Mouse (Mus musculus) MEL (cell line): ENCODE results near the gene Cpm. TPM values are rescaled to one million over a fixed set of nuclear protein-coding genes. Genes with fewer than 3 reads are reported as not detected.

Experiments used
- DNase-seq: peaks from one replicate; pipeline ENCODE4 v3.0.0; 2011; ENCODE audit warnings: low read depth, low spot score
- H3K27ac ChIP-seq: 2 replicates; pipeline ENCODE4 v1.5.1; 2012; ENCODE audit warnings: low read depth, mild to moderate bottlenecking, control low read depth, low read length, moderate library complexity; ENCODE audit not compliant: control insufficient read depth
- H3K27me3 ChIP-seq, 2 experiments: fragments of 150-350 bp in 1 of 2; sonication (generic) in 1 of 2; 2 replicates each; pipeline ENCODE4 v1.6.1; 2012; ENCODE audit warnings: low read length in 2 of 2, mild to moderate bottlenecking in 2 of 2, improper control_type of control experiment in 1 of 2, moderate library complexity in 1 of 2; ENCODE audit not compliant: insufficient read depth in 2 of 2, control insufficient read depth in 1 of 2
- H3K36me3 ChIP-seq, 2 experiments: 2 replicates each; pipeline ENCODE4 v1.6.1; 2012 to 2014; ENCODE audit warnings: low read length in 2 of 2, improper control_type of control experiment in 1 of 2, inconsistent platforms in 1 of 2, mild to moderate bottlenecking in 1 of 2; ENCODE audit not compliant: insufficient read depth in 2 of 2, control insufficient read depth in 1 of 2
- H3K4me1 ChIP-seq, 2 experiments: fragments of 150-350 bp in 1 of 2; sonication (generic) in 1 of 2; 2 replicates each; pipeline ENCODE4 v1.6.1; 2012; ENCODE audit warnings: low read length in 2 of 2, improper control_type of control experiment in 1 of 2, mild to moderate bottlenecking in 1 of 2; ENCODE audit not compliant: insufficient read depth in 2 of 2, control insufficient read depth in 1 of 2
- H3K4me3 ChIP-seq, 2 experiments: fragments of 150-350 bp in 1 of 2; sonication (generic) in 1 of 2; 2 replicates each; pipeline ENCODE4 v1.5.1; 2012; ENCODE audit warnings: low read depth in 2 of 2, low read length in 2 of 2, mild to moderate bottlenecking in 2 of 2, moderate library complexity in 2 of 2, control low read depth in 1 of 2, improper control_type of control experiment in 1 of 2; ENCODE audit not compliant: control insufficient read depth in 1 of 2, insufficient read depth in 1 of 2
- H3K79me2 ChIP-seq: 2 replicates; pipeline ENCODE4 v1.6.1; 2012; ENCODE audit warnings: mild to moderate bottlenecking, low read length, moderate library complexity; ENCODE audit not compliant: control insufficient read depth, poor library complexity, insufficient read depth
- H3K9ac ChIP-seq: 2 replicates; pipeline ENCODE4 v1.6.1; 2012; ENCODE audit warnings: low read depth, mild to moderate bottlenecking, control low read depth, low read length, moderate library complexity; ENCODE audit not compliant: control insufficient read depth, poor library complexity, severe bottlenecking
- H3K9me3 ChIP-seq: fragments of 150-350 bp; sonication (generic); replicated peaks from 2 replicates; pipeline ENCODE4 v1.6.1; 2012; ENCODE audit warnings: mild to moderate bottlenecking, low read length, improper control_type of control experiment, moderate library complexity; ENCODE audit not compliant: insufficient read depth
- CTCF ChIP-seq, 3 experiments: IDR thresholded peaks in 2 of 3; conservative IDR thresholded peaks in 1 of 3; 2 replicates each; pipeline ENCODE4 v1.5.1; 2011 to 2012; ENCODE audit warnings: low read length in 3 of 3, low read depth in 2 of 3, mild to moderate bottlenecking in 2 of 3, improper control_type of control experiment in 1 of 3, inconsistent platforms in 1 of 3, mixed read lengths in 1 of 3, moderate library complexity in 1 of 3; ENCODE audit not compliant: control insufficient read depth in 1 of 3, insufficient read depth in 1 of 3, poor library complexity in 1 of 3, severe bottlenecking in 1 of 3
- ELF1 ChIP-seq: IDR thresholded peaks from 2 replicates; pipeline ENCODE4 v1.6.1; 2014; ENCODE audit warnings: low read depth, mild to moderate bottlenecking, inconsistent platforms, low read length, improper control_type of control experiment, moderate library complexity
- EP300 ChIP-seq, 2 experiments: IDR thresholded peaks; 2 replicates each; pipeline ENCODE4 v1.6.1; 2011; ENCODE audit warnings: improper control_type of control experiment in 2 of 2, low read length in 2 of 2, low read depth in 1 of 2, mild to moderate bottlenecking in 1 of 2
- GABPA ChIP-seq: IDR thresholded peaks from 2 replicates; pipeline ENCODE4 v1.6.1; 2012; ENCODE audit warnings: low read depth, mild to moderate bottlenecking, inconsistent platforms, low read length, improper control_type of control experiment, moderate library complexity
- HCFC1 ChIP-seq: IDR thresholded peaks from 2 replicates; pipeline ENCODE4 v1.6.1; 2012; ENCODE audit warnings: low read depth, mild to moderate bottlenecking, inconsistent platforms, low read length, improper control_type of control experiment, moderate library complexity
- MAZ ChIP-seq: IDR thresholded peaks from 2 replicates; pipeline ENCODE4 v1.6.1; 2012; ENCODE audit warnings: low read depth, mild to moderate bottlenecking, inconsistent platforms, low read length, improper control_type of control experiment
- MEF2A ChIP-seq: IDR thresholded peaks from 2 replicates; pipeline ENCODE4 v1.6.1; 2014; ENCODE audit warnings: low read depth, mild to moderate bottlenecking, inconsistent platforms, low read length, improper control_type of control experiment; ENCODE audit not compliant: poor library complexity, insufficient replicate concordance, severe bottlenecking; ENCODE audit errors: extremely low read depth
- MYB ChIP-seq: IDR thresholded peaks from 2 replicates; pipeline ENCODE4 v1.6.1; 2011; ENCODE audit warnings: mild to moderate bottlenecking, low read depth, low read length, improper control_type of control experiment
- MYC ChIP-seq: IDR thresholded peaks from 2 replicates; pipeline ENCODE4 v1.6.1; 2011; ENCODE audit warnings: low read depth, mild to moderate bottlenecking, low read length, improper control_type of control experiment, moderate library complexity
- NELFE ChIP-seq: IDR thresholded peaks from 2 replicates; pipeline ENCODE4 v1.6.1; 2011; ENCODE audit warnings: low read depth, low read length, improper control_type of control experiment
- NRF1 ChIP-seq: IDR thresholded peaks from 2 replicates; pipeline ENCODE4 v1.6.1; 2014; ENCODE audit warnings: low read depth, mild to moderate bottlenecking, inconsistent platforms, low read length, improper control_type of control experiment, moderate library complexity; ENCODE audit not compliant: poor library complexity, insufficient read depth, severe bottlenecking
- POLR2AphosphoS2 ChIP-seq: IDR thresholded peaks from 2 replicates; pipeline ENCODE4 v1.6.1; 2011; ENCODE audit warnings: low read length, improper control_type of control experiment
- RAD21 ChIP-seq: IDR thresholded peaks from 2 replicates; pipeline ENCODE4 v1.6.1; 2011; ENCODE audit warnings: mild to moderate bottlenecking, low read depth, low read length, improper control_type of control experiment
- SIN3A ChIP-seq: IDR thresholded peaks from 2 replicates; pipeline ENCODE4 v1.6.1; 2012; ENCODE audit warnings: low read length, improper control_type of control experiment, inconsistent platforms
- SMC3 ChIP-seq: IDR thresholded peaks from 2 replicates; pipeline ENCODE4 v1.6.1; 2011; ENCODE audit warnings: low read depth, low read length, improper control_type of control experiment
- TAL1 ChIP-seq: IDR thresholded peaks from 2 replicates; pipeline ENCODE4 v1.6.1; 2012; ENCODE audit warnings: mild to moderate bottlenecking, inconsistent platforms, low read length, moderate library complexity, mixed read lengths
- UBTF ChIP-seq: IDR thresholded peaks from 2 replicates; pipeline ENCODE4 v1.6.1; 2012; ENCODE audit warnings: low read depth, mild to moderate bottlenecking, inconsistent platforms, low read length, improper control_type of control experiment, moderate library complexity, borderline replicate concordance; ENCODE audit not compliant: insufficient read depth
- ZC3H11A ChIP-seq: IDR thresholded peaks from 2 replicates; pipeline ENCODE4 v1.6.1; 2012; ENCODE audit warnings: low read depth, mild to moderate bottlenecking, inconsistent platforms, low read length, improper control_type of control experiment
- ZKSCAN1 ChIP-seq: IDR thresholded peaks from 2 replicates; pipeline ENCODE4 v1.6.1; 2012; ENCODE audit warnings: low read depth, mild to moderate bottlenecking, inconsistent platforms, low read length, improper control_type of control experiment, moderate library complexity
- ZMIZ1 ChIP-seq: IDR thresholded peaks from 2 replicates; pipeline ENCODE4 v1.6.1; 2012; ENCODE audit warnings: low read depth, mild to moderate bottlenecking, inconsistent platforms, low read length, improper control_type of control experiment, moderate library complexity
- polyA plus RNA-seq, 2 experiments: library from polyadenylated mRNA; stranded (reverse) in 1 of 2; unstranded in 1 of 2; fragments of >175 nt in 1 of 2; fragments of >200 nt in 1 of 2; gene quantifications; 2 replicates each; pipeline versions ENCODE4 v1.2.1 to v1.2.4; 2012; ENCODE audit warnings: low replicate concordance in 2 of 2, low read depth in 1 of 2; ENCODE audit not compliant: insufficient read length in 2 of 2, insufficient read depth in 1 of 2, missing spikeins in 1 of 2
- total RNA-seq: library from RNA; depleted of rRNA; stranded (reverse); fragments of 300-350 nt; gene quantifications from 2 replicates; pipeline ENCODE4 v1.2.3, GENCODE M21; 2012

Cpm gene
- total and polyA plus RNA-seq, 3 experiments = 0.04 to 0.40 TPM; not detected in 1

- TF ChIP-seq ZC3H11A = no peak
- no peak for TF ChIP-seq MAZ
- TF ChIP-seq POLR2AphosphoS2 = no peak
- TF ChIP-seq TAL1 = no peak
- H3K4me3 ChIP-seq = no peak overlapping the region
- no peak overlapping the region for H3K9ac ChIP-seq
- H3K27me3 ChIP-seq = no peaks in the 10 kb centered on the region
- H3K79me2 ChIP-seq = no peaks in the 10 kb centered on the region
- peaks cover 0 to 10% of the 10 kb centered on the region in 2 experiments; a peak in 2 of 4 replicates for H3K4me1 ChIP-seq
- H3K9me3 ChIP-seq = no peaks in the 10 kb centered on the region
- H3K36me3 ChIP-seq = no peaks in the 10 kb centered on the region; a peak in 1 of 4 replicates
- H3K27ac ChIP-seq = no peak overlapping the region
- DNase-seq = no peak
Observed at GRCm38 (mm10) chr10:117717583-117717982, 88.3 kb downstream of the Cpm start.

GRCm38 (mm10) chr10:117718161-117719119, 89.1 kb downstream of the Cpm start:
- Histone ChIP-seq H3K9me3 (no peaks in the 10 kb centered on the region), H3K27me3 (no peaks in the 10 kb centered on the region), H3K36me3 (no peaks in the 10 kb centered on the region; a peak in 1 of 4 replicates), H3K9ac (no peak overlapping the region), H3K79me2 (no peaks in the 10 kb centered on the region), H3K27ac (no peak overlapping the region), H3K4me1 (peaks cover 0 to 10% of the 10 kb centered on the region in 2 experiments; a peak in 2 of 4 replicates), H3K4me3 (no peak overlapping the region)
- DNase-seq = no peak
- no peak for TF ChIP-seq RAD21
- no peak for TF ChIP-seq TAL1
- no peak for TF ChIP-seq MEF2A
- no peak for TF ChIP-seq MYB
- no peak for TF ChIP-seq ELF1
- TF ChIP-seq SIN3A = no peak
- TF ChIP-seq, all 39 proteins: peak for 0

GRCm38 (mm10) chr10:117724136-117724718, 94.9 kb downstream of the Cpm start:
- peaks cover 0 to 3% of the 10 kb centered on the region in 2 experiments; a peak in 1 of 4 replicates for H3K4me1 ChIP-seq
- H3K27ac ChIP-seq = no peak overlapping the region
- no peaks in the 10 kb centered on the region for H3K27me3 ChIP-seq
- no peak overlapping the region for H3K4me3 ChIP-seq
- DNase-seq = no peak
- H3K36me3 ChIP-seq = peaks cover 0 to 2% of the 10 kb centered on the region in 2 experiments; a peak in 2 of 4 replicates
- TF ChIP-seq NELFE (no peak), ZKSCAN1 (no peak), SMC3 (no peak), MEF2A (no peak), HCFC1 (no peak), NRF1 (no peak), ZC3H11A (no peak), ZMIZ1 (no peak), MYB (no peak), UBTF (no peak), MAZ (no peak), CTCF (IDR thresholded peaks at IDR 0.05 in 2 of 3, conservative IDR thresholded peaks at IDR 0.05 in 1 of 3; ENCODE audit: control insufficient read depth in 1 of 3, insufficient read depth in 1 of 3, low read depth in 2 of 3, low read length in 3 of 3, poor library complexity in 1 of 3, severe bottlenecking in 1 of 3) (no peak), MYC (no peak), RAD21 (no peak), GABPA (no peak), POLR2AphosphoS2 (no peak), EP300 (IDR thresholded peaks at IDR 0.05; ENCODE audit: low read depth in 1 of 2, low read length in 2 of 2) (no peak)
- H3K79me2 ChIP-seq = no peaks in the 10 kb centered on the region
- no peak overlapping the region for H3K9ac ChIP-seq
- no peaks in the 10 kb centered on the region for H3K9me3 ChIP-seq
